Mouse (Mus musculus) cortical plate, adult 2 months (tissue): Measurements from ENCODE around the gene Tm9sf1.

Experiments used
- CTCF ChIP-seq: fragments of 200-500 bp; IDR thresholded peaks from 2 replicates; pipeline ENCODE4 v1.5.1; 2011; ENCODE audit warnings: mild to moderate bottlenecking, control low read depth, low read length; ENCODE audit not compliant: insufficient read depth; ENCODE audit errors: extremely low read depth
- POLR2A ChIP-seq: fragments of 200-500 bp; IDR thresholded peaks from 2 replicates; pipeline ENCODE4 v1.6.1; 2011; ENCODE audit warnings: mild to moderate bottlenecking, low read length, control low read depth; ENCODE audit not compliant: insufficient read depth; ENCODE audit errors: extremely low read depth

DNA sequence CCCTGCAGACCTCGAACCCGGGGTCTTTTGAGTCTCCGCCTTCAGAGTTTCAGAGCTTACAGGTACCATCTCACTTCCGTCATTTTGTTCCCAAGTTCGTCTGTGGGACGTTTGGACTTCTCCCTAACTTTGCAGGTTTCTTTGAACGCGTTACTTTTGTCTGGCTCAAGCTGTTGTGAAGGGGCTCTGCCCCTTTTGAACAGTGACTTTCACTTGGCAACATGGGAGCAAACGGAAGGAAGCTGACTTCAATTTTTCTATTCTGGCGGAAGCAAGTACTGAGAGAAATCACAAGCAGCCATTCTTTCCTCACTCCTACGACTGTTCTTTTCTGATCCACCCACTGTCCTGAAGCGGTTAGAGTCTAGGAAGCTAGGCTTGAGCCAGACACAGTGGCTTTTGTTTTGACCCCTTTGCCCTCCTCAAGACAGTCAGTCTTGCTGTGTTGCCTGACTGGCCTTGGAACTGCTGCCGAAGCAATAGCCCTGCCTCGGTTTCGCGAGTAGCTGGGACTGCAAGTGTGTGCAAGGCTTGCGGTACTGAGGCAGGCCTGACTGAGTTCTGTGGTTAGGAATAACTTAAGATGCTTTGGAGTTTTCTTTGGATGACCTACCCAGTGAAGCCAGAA is 769 bp upstream of the Tm9sf1 start:
- TF ChIP-seq CTCF = no peak
- no peak for TF ChIP-seq POLR2A
